Mouse (Mus musculus) kidney, postnatal 0 days (tissue): ENCODE results near the gene Ndufa11. TPM values are rescaled to one million over a fixed set of nuclear protein-coding genes. Genes with fewer than 3 reads are reported as not detected.
A peak's percentile ranks its signal among the peaks of the same experiment; 100 is the strongest.

Source experiments
- ATAC-seq: fragments of 200-750 bp; cut with Nextera tagmentation; replicated peaks from 2 replicates; pipeline ENCODE4 v1.8.0; 2017; ENCODE audit warnings: low read depth, moderate number of reproducible peaks, moderate TSS enrichment, moderate library complexity; ENCODE audit not compliant: low FRiP score
- DNase-seq: peaks from one replicate; pipeline ENCODE4 v3.0.0-alpha.2; 2016; ENCODE audit warnings: low spot score
- H3K27ac ChIP-seq: fragments of 300-500 bp; sonication (generic); 2 replicates; pipeline ENCODE4 v1.5.1; 2014; ENCODE audit warnings: mild to moderate bottlenecking
- H3K27me3 ChIP-seq: fragments of 300-500 bp; sonication (generic); 2 replicates; pipeline ENCODE4 v1.6.1; 2014; ENCODE audit warnings: low read length, mixed read lengths; ENCODE audit not compliant: insufficient read depth
- H3K36me3 ChIP-seq: fragments of 300-500 bp; sonication (generic); 2 replicates; pipeline ENCODE4 v1.6.1; 2014; ENCODE audit warnings: low read length, mixed read lengths; ENCODE audit not compliant: insufficient read depth
- H3K4me1 ChIP-seq: fragments of 300-500 bp; sonication (generic); replicated peaks from 2 replicates; pipeline ENCODE4 v1.6.1; 2014; ENCODE audit warnings: antibody characterized with exemption, low read length, mixed read lengths; ENCODE audit not compliant: insufficient read depth
- H3K4me2 ChIP-seq: fragments of 300-500 bp; sonication (generic); 2 replicates; pipeline ENCODE4 v1.6.1; 2014; ENCODE audit warnings: mild to moderate bottlenecking, low read length, moderate library complexity, mixed read lengths
- H3K4me3 ChIP-seq: fragments of 300-500 bp; sonication (generic); replicated peaks from 2 replicates; pipeline ENCODE4 v1.5.1; 2014; ENCODE audit warnings: low read depth, low read length
- H3K9ac ChIP-seq: fragments of 300-500 bp; sonication (generic); 2 replicates; pipeline ENCODE4 v1.6.1; 2014; ENCODE audit warnings: low read depth, low read length
- H3K9me3 ChIP-seq: fragments of 300-500 bp; sonication (generic); replicated peaks from 2 replicates; pipeline ENCODE4 v1.6.1; 2016; ENCODE audit warnings: low read length, inconsistent platforms, mixed read lengths
- CTCF ChIP-seq: IDR thresholded peaks from 2 replicates; pipeline ENCODE4 v1.5.1; 2016; ENCODE audit warnings: antibody characterized with exemption, low read depth, mild to moderate bottlenecking, moderate library complexity
- WGBS: fragments of 180-500 bp; shearing (Covaris S2); extraction: QIAGEN DNeasy Blood & Tissue Kit; methylation state at CpG from one replicate; pipeline ENCODE4 v1.1.7; 2014; 5-methylcytosine and 5-hydroxymethylcytosine counted together
- polyA plus RNA-seq: library from polyadenylated mRNA; unstranded; fragments of >200 nt; fragmentation: Nextera tagmentation; extraction: Ambion mirVana; gene quantifications from 2 replicates; pipeline ENCODE4 v1.2.1, GENCODE M21; 2015

Ndufa11 gene
- polyA plus RNA-seq, 1 experiment from 2014 or later: 742 TPM

- Histone ChIP-seq H3K4me2 (no peak overlapping the region), H3K4me1 (no peaks in the 10 kb centered on the region), H3K36me3 (peaks cover 33% of the 10 kb centered on the region), H3K27me3 (no peaks in the 10 kb centered on the region), H3K4me3 (no peak overlapping the region), H3K9ac (no peak overlapping the region), H3K9me3 (no peaks in the 10 kb centered on the region), H3K27ac (no peak overlapping the region)
- ATAC-seq: no peak
- DNase-seq: no peak
- 67% methylated on average over 4 of the region's 4 CpGs for WGBS
- no peak for TF ChIP-seq CTCF
These were observed 35.8 kb upstream of the Ndufa11 start for GRCm38 (mm10) chr17:56681791-56682190.

- no peak overlapping the region for H3K9ac ChIP-seq
- H3K4me1 ChIP-seq: no peaks in the 10 kb centered on the region
- WGBS: 74% methylated on average over 3 of the region's 3 CpGs
- TF ChIP-seq CTCF: no peak
- H3K9me3 ChIP-seq: no peaks in the 10 kb centered on the region
- ATAC-seq (no peak), DNase-seq (no peak)
- peaks cover 31% of the 10 kb centered on the region for H3K36me3 ChIP-seq
- no peak overlapping the region for H3K4me3 ChIP-seq
- no peak overlapping the region for H3K4me2 ChIP-seq
- H3K27me3 ChIP-seq: no peaks in the 10 kb centered on the region
- H3K27ac ChIP-seq: 0 out of 2 replicates have a peak overlapping the region, but pooled peaks have one; percentile 16
These were observed 34.7 kb upstream of the Ndufa11 start for GRCm38 (mm10) chr17:56682880-56683279.

GRCm38 (mm10) chr17:56683546-56684140 is 33.9 kb upstream of the Ndufa11 start:
- no peak for DNase-seq
- H3K9me3 ChIP-seq: no peaks in the 10 kb centered on the region
- H3K9ac ChIP-seq: no peak overlapping the region
- ATAC-seq: no peak
- H3K36me3 ChIP-seq: peaks cover 37% of the 10 kb centered on the region
- no peaks in the 10 kb centered on the region for H3K4me1 ChIP-seq
- no peak overlapping the region for H3K27ac ChIP-seq
- no peak overlapping the region for H3K4me3 ChIP-seq
- 75% methylated on average over 5 of the region's 5 CpGs for WGBS
- H3K27me3 ChIP-seq: no peaks in the 10 kb centered on the region
- H3K4me2 ChIP-seq: no peak overlapping the region
- no peak for TF ChIP-seq CTCF

GRCm38 (mm10) chr17:56684649-56685048 is 32.9 kb upstream of the Ndufa11 start:
- Histone ChIP-seq H3K9me3 (no peaks in the 10 kb centered on the region), H3K27me3 (no peaks in the 10 kb centered on the region), H3K36me3 (peaks cover 37% of the 10 kb centered on the region), H3K4me2 (no peak overlapping the region), H3K27ac (no peak overlapping the region), H3K4me1 (no peaks in the 10 kb centered on the region), H3K9ac (no peak overlapping the region), H3K4me3 (no peak overlapping the region)
- no peak for TF ChIP-seq CTCF
- ATAC-seq (no peak), DNase-seq (no peak)
- WGBS: 75% methylated on average over 2 of the region's 2 CpGs

- 90% methylated on average over 4 of the region's 4 CpGs for WGBS
- Histone ChIP-seq H3K4me3 (no peak overlapping the region), H3K4me2 (no peak overlapping the region), H3K36me3 (peaks cover 30% of the 10 kb centered on the region), H3K27me3 (no peaks in the 10 kb centered on the region), H3K9ac (no peak overlapping the region), H3K9me3 (no peaks in the 10 kb centered on the region), H3K4me1 (no peaks in the 10 kb centered on the region), H3K27ac (no peak overlapping the region)
- ATAC-seq: no peak
- DNase-seq: no peak
- TF ChIP-seq CTCF: no peak
These were observed 30.8 kb upstream of the Ndufa11 start for GRCm38 (mm10) chr17:56686801-56687200.

- peaks cover 26% of the 10 kb centered on the region for H3K36me3 ChIP-seq
- no peaks in the 10 kb centered on the region for H3K9me3 ChIP-seq
- H3K27ac ChIP-seq: no peak overlapping the region
- no peak for TF ChIP-seq CTCF
- no peak overlapping the region for H3K4me3 ChIP-seq
- no peak overlapping the region for H3K4me2 ChIP-seq
- DNase-seq: no peak
- H3K9ac ChIP-seq: no peak overlapping the region
- H3K4me1 ChIP-seq: no peaks in the 10 kb centered on the region
- H3K27me3 ChIP-seq: no peaks in the 10 kb centered on the region
- no peak for ATAC-seq
These were observed 29.5 kb upstream of the Ndufa11 start for GRCm38 (mm10) chr17:56688045-56688444.

- Histone ChIP-seq H3K27ac (no peak overlapping the region), H3K4me2 (no peak overlapping the region), H3K36me3 (peaks cover 26% of the 10 kb centered on the region), H3K4me3 (no peak overlapping the region), H3K4me1 (no peaks in the 10 kb centered on the region), H3K9me3 (no peaks in the 10 kb centered on the region), H3K9ac (no peak overlapping the region), H3K27me3 (no peaks in the 10 kb centered on the region)
- DNase-seq (no peak), ATAC-seq (no peak)
- TF ChIP-seq CTCF: no peak
- WGBS: 88% methylated on average over 2 of the region's 2 CpGs
These were observed 28.9 kb upstream of the Ndufa11 start for GRCm38 (mm10) chr17:56688689-56689088.
